Mouse (Mus musculus) kidney, adult 18-20 months (tissue): ENCODE data around the gene Akap8l.
A peak's percentile ranks its signal among the peaks of the same experiment; 100 is the strongest.

Experiments
- DNase-seq: peaks from one replicate; pipeline ENCODE4 v3.0.0; 2021

Akap8l gene

GRCm38 (mm10) chr17:32315560-32315959, 34.8 kb downstream of the Akap8l start:
- no peak for DNase-seq

- DNase-seq = no peak
Measured at GRCm38 (mm10) chr17:32313892-32314291, 36.5 kb downstream of the Akap8l start.

GRCm38 (mm10) chr17:32312801-32313200, 37.6 kb downstream of the Akap8l start:
- no peak for DNase-seq

- DNase-seq = no peak
Measured at GRCm38 (mm10) chr17:32307963-32308362, 42.4 kb downstream of the Akap8l start.

- DNase-seq = no peak
Measured at GRCm38 (mm10) chr17:32298125-32298524, 52.3 kb downstream of the Akap8l start.

- DNase-seq = no peak
Measured at GRCm38 (mm10) chr17:32295901-32296300, 54.5 kb downstream of the Akap8l start.

GRCm38 (mm10) chr17:32295160-32295559, 55.2 kb downstream of the Akap8l start:
- DNase-seq = no peak

- no peak for DNase-seq
Measured at GRCm38 (mm10) chr17:32285138-32285670, 65.2 kb downstream of the Akap8l start.

GRCm38 (mm10) chr17:32284262-32285137, 65.9 kb downstream of the Akap8l start, which contains the start of gene Brd4:
TSS of gene Brd4 (minus strand) at chr17:32284722.
- peak; percentile 93 for DNase-seq

GRCm38 (mm10) chr17:32283771-32284221, 66.6 kb downstream of the Akap8l start:
- DNase-seq = peak; percentile 73

GRCm38 (mm10) chr17:32283341-32283740, 67.1 kb downstream of the Akap8l start:
- DNase-seq = peak; percentile 15

- peak; percentile 15 for DNase-seq
Measured at GRCm38 (mm10) chr17:32281611-32282310, 68.6 kb downstream of the Akap8l start.

- DNase-seq = no peak
Measured at GRCm38 (mm10) chr17:32281126-32281525, 69.3 kb downstream of the Akap8l start.

GRCm38 (mm10) chr17:32280575-32280974, 69.8 kb downstream of the Akap8l start:
- no peak for DNase-seq

- no peak for DNase-seq
Measured at GRCm38 (mm10) chr17:32277201-32277600, 73.2 kb downstream of the Akap8l start.

- no peak for DNase-seq
Measured at GRCm38 (mm10) chr17:32275568-32275967, 74.8 kb downstream of the Akap8l start.
